Mouse (Mus musculus): ENCODE results near the gene Drg1.
"Not testable (repeated sequence)": the region's sequence is repeated elsewhere in the genome, so short reads cannot be mapped to it uniquely, and the experiment has no call there.

Gene Drg1

GRCm38 (mm10) chr11:3165210-3165782, 100.9 kb downstream of the Drg1 start:
- DNase-seq: not testable (repeated sequence)

DNA sequence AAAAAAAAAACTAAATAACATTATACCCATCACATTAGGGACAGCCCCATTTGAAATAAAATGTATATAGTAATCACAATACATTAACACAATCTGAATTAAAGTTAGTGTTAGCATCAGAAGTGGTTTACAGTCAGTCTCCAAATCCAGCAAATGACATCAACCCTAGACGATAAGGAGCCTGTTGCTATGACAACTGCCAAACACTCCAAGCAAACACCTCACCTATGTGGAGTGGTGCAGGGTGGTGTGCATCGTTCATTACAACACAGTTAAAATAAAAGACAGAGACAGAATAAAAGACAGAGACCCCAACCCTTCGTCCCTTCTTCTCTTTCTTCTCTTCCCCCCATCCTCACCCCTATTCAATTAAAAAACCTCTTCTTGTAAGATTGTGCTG, 102.6 kb downstream of the Drg1 start:
- DNase-seq: not testable (repeated sequence)

DNA sequence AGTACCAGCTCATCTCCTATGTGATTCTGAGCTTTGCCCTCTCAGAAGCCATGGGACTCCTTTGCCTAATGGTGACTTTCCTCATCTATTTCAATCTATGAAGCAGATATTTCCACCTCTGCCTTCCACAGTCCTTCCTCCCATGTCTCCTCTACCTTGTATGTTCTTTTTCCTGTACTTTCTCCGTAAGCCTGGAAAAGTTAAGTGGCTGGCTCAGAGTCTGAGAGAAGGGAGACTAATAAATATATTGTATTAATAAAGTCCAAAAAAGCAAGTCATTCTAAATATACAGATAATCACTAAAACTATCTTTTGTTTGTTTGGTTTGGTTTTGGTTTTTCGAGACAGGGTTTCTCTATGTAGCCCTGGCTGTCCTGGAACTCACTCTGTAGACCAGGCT, 103.1 kb downstream of the Drg1 start:
- DNase-seq: not testable (repeated sequence)

DNA sequence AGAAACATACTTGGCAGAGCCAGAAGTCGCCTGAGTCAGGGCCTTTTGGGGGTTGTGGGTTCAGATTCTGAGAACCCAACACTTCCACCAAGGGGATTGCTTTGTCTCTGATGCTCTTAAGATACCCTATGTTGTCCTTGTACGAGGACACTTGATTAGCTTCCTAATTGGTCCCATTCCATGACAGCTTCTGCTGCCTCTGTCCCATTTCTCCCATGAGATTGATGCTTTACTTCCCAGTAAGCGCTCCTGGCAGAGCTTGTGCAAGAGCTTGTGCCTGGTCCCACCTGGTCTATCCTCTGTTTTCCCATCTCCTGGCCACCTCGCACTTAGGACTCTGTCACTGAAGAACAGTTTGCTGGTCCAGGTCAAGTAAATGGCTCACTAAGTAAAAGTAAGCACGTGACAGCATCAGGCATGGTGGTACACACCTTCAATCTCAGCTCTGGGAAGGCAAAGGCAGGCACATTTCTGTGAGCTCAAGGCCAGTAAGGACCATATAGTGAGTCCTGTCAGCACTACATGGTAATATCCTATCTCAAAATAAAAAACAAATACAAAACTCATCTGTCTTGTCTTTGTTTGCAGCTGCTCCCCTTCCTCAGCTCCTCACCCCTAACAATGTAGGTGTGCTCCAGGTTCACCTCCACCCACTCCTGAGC, 103.8 kb downstream of the Drg1 start:
- peak; percentile 91 for DNase-seq

DNA sequence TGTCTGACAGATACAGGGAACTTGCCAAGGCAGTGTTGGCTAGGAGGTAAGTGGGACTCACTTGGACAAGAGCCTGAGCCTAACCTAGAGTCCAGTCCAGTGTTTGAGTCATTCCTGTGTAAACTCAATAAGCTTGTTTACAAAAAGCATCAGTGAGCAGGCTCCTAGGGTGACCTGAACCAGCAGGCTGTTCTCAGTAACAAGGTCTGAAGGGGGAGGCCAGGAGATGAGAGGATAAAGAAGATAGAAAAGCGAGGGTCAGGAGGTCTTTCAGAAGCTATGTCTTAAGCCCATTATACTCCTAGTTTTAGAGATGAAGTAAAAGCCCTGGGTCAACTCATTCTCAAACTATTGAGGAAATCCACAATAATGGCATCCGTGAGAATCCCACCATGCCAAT, 104.8 kb downstream of the Drg1 start:
- DNase-seq: peak; percentile 74

GRCm38 (mm10) chr11:3158800-3159199, 107.4 kb downstream of the Drg1 start:
- not testable (repeated sequence) for DNase-seq

- not testable (repeated sequence) for DNase-seq
Measured at GRCm38 (mm10) chr11:3157996-3158395, 108.2 kb downstream of the Drg1 start.

GRCm38 (mm10) chr11:3156991-3157390, 109.2 kb downstream of the Drg1 start:
- DNase-seq: not testable (repeated sequence)

GRCm38 (mm10) chr11:3153666-3154397, 112.4 kb downstream of the Drg1 start:
- peak; percentile 72 for DNase-seq

DNA sequence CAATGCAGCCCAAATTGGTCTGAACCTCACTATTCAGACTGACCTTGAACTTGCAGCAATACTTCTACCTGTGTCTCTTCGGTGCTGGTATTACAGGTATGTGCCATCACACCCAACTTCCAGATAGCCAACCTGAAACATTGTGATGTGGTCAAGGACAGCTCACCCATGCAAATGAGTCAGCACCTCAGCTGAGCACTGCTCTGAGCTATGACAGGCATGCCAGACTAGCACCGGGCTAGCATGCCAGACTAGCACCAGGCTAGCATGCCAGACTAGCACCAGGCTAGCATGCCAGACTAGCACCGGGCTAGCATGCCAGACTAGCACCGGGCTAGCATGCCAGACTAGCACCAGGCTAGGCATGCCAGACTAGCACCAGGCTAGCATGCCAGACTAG, 114.9 kb downstream of the Drg1 start:
- peak; percentile 36 for DNase-seq

GRCm38 (mm10) chr11:3150677-3151003, 115.6 kb downstream of the Drg1 start:
- not testable (repeated sequence) for DNase-seq

GRCm38 (mm10) chr11:3150003-3150676, 116.1 kb downstream of the Drg1 start:
- DNase-seq: peak; percentile 32

- DNase-seq: not testable (repeated sequence)
Measured at GRCm38 (mm10) chr11:3149471-3149870, 116.7 kb downstream of the Drg1 start.

DNA sequence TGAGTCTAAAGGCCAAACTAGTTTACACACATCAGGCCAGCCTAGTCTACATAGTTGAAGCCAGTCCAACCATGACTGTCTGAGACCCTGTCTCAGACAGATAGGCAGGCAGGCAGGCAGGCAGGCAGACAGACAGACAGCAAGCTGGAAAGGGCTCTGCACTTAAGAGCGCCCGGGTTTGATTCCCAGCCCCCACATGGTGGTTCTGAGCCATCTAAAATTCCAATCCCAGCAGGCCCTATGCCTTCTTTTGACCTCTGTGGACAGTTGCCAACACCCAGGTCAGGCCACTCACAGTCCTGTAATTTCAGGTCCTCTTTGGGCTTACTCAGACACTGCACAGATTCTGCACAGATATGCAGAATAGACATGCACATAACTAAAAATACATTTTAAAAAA, 119.4 kb downstream of the Drg1 start:
- DNase-seq: not testable (repeated sequence)

DNA sequence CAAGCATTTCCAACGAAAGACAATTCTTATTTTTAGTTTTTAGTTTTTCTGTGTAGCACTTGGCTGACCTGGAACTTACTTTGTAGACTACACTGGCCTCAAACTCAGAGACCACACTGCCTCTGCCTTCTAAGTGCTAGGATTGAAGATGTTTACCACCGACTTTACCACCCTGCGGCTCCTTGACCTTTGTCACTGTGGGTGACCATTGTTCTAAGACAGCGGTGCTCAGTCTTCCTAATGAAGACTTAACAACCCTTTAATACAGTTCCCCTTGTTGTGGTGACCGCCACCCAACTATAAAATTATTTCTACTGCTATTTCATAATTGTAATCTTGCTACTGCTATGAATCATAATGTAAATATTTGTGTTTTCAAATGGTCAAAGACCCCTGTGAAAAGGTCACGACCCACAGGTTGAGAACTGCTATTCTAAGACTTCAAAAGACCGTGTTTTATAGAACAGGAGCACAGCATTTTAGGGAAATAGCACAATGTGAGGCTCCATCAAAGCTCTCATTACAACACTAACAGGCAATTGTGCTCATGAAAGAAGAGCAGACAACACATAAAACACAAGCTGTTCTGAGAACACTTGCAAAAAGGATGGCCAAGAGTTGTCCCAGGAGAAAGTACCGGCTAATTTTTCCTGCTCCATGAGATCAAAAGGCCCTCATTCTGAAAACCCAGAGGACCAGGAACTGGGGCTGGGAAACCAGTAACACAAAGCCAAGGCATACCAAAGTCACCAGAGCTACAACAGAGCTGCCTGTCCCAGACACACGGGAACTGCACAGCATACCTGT, 120.7 kb downstream of the Drg1 start:
- DNase-seq: not testable (repeated sequence)

DNA sequence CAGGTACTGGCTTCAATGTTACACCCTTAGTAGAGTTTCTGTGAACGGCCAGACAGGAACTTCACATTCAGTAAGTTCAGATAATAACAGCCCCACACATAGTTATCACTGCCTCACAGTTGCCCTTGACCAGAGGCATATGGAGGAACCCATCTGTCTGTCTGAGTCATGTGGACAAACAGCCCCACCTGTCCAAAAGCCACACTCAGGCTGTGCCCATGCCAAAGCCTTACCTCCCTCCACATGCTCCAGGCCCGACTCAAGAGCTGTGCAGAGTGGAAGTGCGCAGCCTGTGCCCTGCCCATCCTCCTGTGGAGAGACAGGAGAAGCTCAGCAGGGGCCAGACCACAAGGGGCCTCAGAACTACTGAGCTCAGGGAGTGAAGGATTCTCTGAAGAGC, 122.2 kb downstream of the Drg1 start:
- DNase-seq: not testable (repeated sequence)

DNA sequence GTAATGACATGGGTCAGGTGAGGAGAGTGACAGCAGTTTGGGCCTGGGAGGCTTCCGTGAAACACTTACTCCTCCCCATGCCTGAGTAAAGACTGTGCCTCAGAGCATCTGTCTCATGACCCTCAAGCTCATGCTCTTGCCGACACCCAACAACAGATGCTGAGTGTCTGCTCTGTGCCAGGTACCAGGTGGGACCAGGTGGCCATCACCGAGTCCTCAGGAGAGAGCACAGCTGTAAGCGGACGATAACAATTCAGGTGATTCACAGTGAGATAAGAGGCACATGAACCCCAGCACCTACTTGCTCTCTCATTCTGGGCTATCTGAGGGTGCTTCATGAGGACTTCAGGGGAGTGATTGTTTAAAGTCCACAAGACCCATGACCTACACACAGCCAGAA, 123.8 kb downstream of the Drg1 start:
- DNase-seq: peak; percentile 87

GRCm38 (mm10) chr11:3140967-3141535, 125.2 kb downstream of the Drg1 start:
- not testable (repeated sequence) for DNase-seq

GRCm38 (mm10) chr11:3138323-3138722, 127.9 kb downstream of the Drg1 start:
- DNase-seq: not testable (repeated sequence)

All from kidney, adult 11 months (tissue).